Mouse (Mus musculus): ENCODE data around the gene Ptpn21.

The Ptpn21 gene

DNA sequence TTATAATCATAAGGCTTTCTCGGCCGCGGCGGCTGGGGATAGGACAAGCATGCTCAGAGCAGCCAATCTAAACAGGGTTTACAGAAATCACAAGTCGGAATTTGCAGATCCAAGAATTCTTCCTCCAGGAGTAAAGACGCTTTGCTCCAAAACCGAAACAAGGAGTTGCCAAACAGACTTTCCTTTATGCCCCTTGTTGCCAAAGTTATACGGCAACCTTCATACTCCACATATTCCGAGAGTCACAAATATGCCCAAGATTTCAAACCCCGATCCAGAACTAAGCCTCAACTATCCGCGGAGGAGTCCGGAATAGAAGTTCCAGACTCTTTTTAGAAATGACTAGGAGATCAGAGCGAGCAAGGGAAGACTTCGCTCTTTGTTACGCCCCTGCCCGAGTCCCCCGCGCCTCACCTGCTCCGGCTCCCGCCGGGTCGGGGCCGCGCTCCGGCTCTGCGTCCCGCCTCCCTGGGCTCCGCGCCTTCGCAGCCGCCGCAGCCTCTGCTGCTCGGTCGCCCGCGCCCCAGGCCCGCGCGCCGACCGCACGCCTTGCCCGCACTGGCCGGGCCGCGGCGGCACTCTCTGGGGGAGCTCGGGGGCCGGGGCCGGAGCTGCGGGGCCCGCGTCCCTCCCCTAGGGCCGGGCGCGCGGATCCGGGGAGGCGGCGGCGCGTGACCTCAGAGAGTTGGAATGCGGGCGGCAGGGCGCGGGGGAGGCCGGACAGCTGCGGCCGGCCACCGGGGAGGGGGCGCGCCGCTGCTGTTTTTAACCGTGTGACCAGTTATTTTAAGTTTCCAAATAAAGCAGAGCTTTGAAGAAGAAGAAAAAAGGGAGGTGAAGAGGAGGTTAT is at the start of gene Ptpn21:
Ptpn21 (minus strand) TSS at position 455 of the 850 bp plus-strand sequence.
- peak; percentile 63 to 72 for DNase-seq (ENCODE audit: low spot score in 2 of 2)

DNA sequence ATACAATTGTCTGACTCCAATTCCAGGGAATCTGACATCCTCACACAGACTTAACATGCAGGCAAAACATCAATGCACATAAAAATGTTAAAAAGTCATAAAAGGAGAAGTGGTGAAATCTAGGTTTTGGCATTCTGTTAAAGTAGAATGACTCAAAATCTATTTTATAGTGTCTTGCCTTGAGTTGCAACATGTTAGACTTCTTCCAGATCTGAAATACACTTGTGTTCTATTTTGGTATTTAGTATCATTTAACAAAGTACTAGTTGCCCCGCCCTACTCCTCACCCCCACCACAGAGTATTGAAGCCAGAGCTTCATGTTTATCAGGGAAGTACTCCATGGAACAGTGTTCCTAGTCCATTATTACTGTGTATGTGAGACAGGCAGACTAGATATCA is 47.0 kb upstream of the Ptpn21 start:
- no peak for DNase-seq (ENCODE audit: low spot score in 2 of 2)

DNA sequence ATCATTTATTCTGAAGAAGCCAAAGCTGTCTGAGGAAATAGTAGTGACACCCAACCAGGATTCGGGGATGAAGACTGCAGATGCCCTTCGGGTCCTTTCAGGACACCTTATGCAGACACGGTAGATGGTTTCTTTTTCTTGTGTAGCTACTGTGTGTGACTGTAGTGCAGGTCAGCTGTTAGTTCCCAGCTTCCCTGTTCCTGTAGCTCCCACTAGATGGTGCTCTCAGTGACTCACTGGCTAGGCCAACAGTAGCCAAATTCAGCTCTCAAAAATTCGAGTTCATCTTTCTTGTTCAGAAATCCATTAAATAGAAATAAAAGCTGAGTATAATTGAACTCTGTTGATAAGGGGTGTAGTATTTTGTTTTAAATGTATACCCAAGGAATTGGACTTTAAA is 41.9 kb upstream of the Ptpn21 start:
- DNase-seq (ENCODE audit: low spot score in 2 of 2): no peak

DNA sequence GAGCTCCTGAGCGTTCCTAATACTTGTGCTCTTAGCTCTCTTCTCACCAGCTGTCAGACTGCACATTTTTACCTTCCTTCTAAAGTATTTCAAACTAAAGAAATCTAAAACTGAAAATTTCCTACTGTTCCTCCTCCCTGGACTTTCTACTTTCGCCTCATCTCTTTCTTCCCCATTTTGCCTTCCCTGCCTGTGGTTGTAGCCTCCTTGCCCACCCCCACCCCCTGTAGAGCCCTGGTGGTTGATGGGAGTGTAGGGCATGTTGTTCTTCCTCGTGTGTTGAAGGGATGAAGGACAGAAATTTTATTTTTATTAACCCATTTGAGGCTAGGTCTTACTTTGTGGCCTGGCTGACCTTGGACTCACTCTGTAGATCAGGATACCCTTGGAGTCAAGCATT is 40.3 kb upstream of the Ptpn21 start:
- no peak for DNase-seq (ENCODE audit: low spot score in 2 of 2)

DNA sequence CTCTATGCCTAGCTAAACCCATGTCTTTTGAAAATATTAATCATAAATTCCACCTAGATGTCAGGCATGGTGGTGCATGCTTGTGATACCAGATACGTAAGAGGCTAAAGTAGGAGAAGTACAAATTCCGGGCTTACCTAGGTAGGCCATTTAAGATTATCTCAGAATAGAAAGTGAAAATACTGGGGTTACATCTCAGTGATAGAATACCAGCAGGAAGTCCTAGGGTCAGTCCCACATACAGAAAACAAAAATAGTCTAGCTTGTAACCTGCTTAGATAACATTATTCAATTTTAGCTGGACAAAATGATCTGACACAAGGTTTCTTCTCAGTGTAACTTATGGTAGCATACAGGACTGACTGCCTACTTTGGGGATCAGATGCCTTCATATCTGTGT is 29.0 kb upstream of the Ptpn21 start:
- no peak for DNase-seq (ENCODE audit: low spot score in 2 of 2)

DNA sequence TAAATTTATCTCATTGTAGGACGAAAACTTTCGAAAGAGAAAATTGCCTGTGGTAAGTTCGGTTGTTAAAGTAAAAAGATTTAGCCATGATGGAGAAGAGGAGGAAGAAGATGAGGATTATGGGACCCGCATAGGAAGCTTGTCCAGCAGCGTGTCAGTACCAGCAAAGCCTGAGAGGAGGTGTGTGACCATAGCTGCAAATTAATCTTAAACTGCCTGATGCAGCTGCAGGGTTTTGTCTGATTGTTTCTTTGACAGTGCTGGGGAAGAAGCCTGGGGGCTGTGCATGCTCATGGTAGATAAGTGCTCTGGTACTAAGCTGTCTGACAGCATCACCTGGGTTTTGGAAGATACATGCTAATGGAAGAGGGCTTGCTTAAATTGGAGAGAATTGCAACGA is 22.5 kb upstream of the Ptpn21 start:
- no peak for DNase-seq (ENCODE audit: low spot score in 2 of 2)

DNA sequence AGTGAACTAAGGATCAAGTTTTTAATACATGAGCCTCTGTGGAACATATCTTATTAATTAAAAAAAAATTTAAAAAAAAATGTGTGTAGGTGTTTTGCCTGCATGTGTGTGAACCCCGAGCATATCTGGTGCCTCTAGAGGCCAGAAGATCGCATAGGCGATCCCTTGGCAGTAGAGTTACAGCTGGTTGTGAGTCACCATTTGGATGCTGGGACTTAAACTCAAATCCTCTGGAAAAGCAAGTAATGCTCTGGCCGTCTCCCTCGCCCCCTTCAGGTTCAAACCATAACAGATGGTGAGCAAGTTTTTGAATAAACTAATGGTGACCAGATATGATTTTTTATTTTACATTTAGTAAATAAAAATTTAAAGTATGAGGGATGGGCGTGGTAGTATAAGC is 20.4 kb upstream of the Ptpn21 start:
- no peak for DNase-seq (ENCODE audit: low spot score in 2 of 2)

DNA sequence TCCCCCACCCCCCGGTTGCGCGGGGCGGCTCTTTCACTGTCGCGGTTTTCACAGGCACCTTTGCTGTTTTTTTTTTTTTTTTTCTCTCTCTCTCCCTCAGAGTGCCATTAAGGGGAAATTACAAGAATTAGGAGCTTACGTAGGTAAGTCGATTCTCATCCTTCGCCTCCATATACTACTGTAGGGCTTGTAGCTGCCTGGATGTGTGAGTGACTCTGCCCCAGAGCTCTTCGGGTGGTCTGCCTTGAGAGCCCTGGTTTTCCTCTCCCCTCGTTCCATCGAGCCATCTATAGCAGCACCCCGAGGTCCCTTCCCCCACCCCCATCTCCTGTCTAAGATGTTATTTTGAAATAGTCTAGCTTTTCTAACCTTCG is 10.2 kb upstream of the Ptpn21 start:
- no peak for DNase-seq (ENCODE audit: low spot score in 2 of 2)

DNA sequence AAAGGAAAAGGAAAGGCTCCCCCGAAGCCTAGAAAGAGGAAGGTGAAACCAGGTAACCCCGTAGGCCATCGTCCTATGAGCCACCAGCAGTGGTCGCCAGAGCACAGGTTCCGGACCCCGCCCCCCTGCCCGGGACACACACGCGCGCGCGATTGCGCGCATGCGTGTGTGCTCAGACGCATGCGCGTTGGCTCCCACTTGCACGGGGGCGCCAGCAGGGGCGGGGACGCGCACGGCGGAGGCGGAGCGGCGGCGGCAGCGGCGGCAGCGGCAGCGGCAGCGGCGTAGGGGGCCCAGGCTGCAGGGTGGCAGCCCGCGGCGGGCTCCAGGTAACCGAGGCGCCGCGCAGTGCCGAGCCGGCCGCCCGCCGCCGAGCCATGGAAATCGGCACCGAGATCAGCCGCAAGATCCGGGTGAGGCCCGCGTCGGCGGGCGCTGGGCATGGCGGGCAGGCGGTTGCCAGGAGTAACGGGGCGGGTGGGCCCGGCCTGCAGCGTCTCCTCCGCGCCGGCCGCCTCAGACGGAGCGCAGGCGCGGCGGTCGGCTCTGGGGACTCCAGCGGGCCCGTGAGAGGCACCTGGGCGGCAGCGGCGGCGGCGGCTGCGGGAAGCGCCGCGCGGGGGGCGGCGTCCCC is 9.7 kb upstream of the Ptpn21 start, which contains the start of gene Zc3h14:
Zc3h14 (plus strand) TSS at position 219 of the 634 bp plus-strand sequence.
- DNase-seq (ENCODE audit: low spot score in 2 of 2): peak; percentile 90

DNA sequence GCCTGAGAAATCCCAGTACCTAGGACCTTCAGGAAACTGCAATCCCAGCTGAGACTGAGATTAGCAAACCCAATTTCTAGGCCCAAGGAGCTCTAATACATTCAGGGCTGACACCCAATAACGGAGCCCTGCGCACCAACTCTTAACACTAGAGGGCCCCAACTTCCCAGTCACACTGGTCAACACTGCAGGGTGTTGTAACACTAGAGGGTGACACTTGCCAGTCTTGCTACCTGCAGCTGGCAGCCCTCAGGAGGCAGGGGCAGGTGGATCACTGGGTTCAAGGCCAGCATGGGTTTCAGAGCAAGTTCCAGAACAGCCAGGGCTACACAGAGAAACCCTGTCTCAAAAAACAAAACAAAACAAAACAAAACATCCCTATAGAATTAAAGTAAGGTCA is 8.9 kb upstream of the Ptpn21 start:
- DNase-seq (ENCODE audit: low spot score in 2 of 2): peak; percentile 39 to 47

DNA sequence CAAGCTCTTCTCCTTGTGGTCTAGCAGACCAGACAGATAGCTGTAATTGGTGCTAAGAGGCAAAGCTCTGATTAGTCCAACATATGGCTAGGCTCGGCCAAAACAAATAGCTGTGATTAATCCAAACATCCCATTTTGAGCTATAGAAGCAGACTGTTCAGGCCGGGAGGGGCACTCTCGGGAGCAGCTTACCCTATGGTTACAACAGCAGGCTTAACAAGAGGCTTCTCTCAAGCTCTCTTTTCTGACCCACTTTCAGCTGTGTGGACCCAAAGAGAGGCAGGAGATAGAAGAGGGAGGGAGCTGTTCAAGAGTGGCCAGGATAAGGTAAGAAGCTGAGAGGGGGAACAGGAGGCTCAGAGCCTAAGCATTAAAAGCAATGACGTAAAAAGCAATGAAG is 8.4 kb upstream of the Ptpn21 start:
- no peak for DNase-seq (ENCODE audit: low spot score in 2 of 2)

DNA sequence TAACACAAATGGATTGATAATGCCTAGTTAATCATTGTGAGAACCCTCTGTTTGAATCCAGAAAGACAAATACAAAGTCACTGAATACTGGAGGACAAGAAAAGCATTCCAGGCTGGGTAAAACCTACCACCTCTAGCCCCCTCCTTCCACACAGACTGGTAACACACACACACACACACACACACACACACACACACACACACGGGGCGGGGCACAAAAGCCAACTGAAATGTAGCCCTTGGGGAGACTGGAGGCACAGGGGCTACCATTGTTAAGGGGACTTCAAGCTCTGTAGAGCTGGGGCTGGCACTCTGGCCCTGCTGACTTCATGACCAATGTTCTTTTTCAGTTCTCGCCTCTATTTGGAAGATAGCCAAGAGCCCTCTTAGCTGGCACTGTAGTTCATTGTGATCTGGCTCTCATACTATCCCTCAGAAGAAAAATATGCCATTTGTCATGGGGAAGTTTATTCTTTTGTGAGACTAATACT is 3.9 kb upstream of the Ptpn21 start:
- DNase-seq (ENCODE audit: low spot score in 2 of 2): peak in 1 of 2 experiments; percentile 27

DNA sequence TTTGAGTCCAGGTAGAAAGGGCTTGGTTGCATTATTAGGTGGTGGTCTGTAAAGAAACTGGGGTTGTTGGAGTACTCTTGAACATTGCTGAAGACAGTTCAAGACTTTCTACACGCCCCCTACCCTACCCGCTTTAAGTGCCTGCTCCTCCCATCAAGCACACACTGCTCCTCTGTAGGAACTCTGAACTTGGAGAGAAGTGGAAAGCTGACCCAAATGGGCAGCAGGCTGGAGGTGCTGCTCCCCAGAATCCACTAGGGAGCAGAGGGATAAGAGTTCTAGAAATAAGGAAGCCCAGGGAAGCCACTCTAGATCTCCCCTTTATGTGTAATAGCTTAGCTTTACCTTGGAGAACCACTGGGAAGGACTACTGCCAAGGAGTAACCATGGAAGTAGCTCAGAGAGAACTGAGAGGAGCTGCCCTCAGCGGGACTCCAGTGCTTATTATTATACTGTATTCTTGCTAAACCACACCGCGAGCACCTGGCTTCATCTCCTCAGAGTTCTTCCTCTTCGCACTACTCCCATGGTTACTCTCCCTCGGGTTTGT is 671 bp upstream of the Ptpn21 start:
- DNase-seq (ENCODE audit: low spot score in 2 of 2): peak; percentile 15 to 28

DNA sequence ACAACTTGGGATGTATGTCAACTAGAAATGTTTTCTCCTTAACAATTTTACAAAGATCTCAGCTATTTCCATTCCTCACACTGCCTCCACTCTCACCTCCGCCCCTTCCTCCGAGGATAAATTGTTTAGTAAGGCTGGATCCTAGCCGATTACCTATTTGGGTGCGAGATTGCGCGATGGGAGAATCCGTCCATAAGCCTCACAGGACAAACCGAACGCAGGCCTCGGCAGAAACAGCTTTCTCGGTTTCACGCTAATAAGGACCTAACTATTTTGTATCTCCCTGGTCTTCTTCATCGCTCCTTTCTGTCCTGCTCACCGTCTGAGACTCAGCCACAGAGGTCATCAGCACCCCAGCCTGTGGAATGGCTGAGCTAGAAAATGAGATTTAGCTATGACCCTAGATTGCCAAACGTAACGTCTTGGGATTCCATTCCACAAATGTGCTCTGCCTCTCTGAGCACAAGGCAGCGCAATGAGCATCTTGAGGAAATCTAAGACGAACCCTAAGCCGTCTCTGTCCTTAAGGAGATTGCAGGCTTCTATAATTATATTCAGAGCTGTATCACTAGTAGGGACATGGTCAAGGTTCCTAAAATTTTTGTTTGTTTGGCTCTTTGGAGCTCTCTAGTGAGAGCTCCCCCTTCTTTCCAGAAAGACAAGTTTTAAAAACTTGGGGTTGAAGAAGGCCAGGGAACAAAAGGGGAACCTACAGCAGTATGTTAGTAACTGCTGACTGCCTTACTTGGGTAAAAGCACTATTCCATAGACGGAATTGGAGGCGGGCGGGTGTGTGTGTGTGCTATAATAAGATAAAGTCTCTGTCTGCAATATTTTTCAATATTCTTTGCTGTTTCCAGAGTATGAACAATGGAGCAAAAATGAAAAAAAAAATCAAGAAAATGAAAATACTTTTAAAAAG is 2.1 kb downstream of the Ptpn21 start:
- DNase-seq (ENCODE audit: low spot score in 2 of 2): no peak

DNA sequence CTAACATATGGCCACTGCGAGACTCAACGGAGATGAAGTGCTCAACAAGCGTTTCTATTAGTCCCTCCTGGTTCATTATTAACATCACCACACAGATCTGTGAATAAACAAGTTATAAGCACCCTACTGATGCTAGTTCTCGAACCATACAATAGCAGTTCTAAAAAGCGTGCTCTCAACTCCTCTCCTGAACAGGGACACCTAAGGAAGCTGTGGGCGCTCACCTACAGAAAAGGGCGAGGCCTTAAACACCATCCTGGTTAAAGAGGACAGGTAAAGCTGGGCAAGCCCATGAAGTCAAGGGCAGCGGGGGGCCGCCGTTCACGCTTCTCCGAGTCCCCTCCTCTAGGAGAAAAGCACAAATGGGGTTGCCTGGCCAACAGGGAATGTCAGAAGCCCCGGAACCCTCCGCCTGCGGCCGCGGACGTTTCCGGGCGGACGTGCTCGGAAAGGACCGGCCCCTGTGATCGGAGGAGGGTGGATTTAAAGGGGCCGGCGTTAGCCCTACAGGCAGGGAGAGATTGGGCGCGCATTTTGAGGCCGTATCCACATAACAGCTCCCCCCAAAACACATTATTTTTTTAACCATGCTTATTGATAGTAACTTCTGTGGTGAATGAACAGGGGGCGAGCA is 2.8 kb downstream of the Ptpn21 start:
- DNase-seq (ENCODE audit: low spot score in 2 of 2): peak; percentile 78 to 79

DNA sequence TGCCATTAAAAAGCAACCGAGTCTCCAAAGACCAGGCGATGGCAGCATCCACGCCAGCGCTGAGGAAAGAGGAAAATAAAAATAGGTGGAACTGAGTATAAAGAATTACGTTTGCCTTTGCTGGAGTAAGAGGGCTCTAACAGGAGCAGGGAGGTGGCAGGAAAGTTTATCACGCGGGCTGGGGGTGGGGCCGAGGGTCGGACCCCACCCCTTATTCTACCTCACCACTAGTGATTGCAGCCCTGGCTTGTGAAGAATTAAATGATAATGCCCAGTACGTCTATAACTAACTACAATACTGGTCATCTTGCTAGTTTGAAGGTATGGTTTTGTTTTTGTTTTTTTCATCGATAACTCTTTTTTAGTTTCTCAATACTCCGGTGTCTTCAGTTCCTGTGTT is 3.4 kb downstream of the Ptpn21 start:
- DNase-seq (ENCODE audit: low spot score in 2 of 2): no peak

DNA sequence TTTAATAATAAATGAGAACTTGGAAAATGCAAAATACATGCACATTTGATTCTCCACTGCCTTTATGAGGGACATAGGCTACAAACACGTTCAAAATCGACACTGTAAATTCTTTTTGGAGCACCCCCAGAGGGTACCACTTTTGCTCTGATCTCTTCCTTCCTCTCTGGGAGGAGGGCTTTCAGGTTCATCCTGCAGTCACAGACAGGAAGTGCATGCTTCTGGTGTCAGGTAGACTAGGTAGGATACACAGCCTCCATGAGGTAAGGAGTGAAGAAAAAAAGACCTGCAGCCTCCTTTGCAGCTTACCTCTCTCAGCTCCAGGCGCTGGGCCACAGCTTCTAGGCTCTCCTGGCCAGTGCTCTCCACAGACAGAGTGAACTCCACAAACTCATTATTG is 4.0 kb downstream of the Ptpn21 start:
- DNase-seq (ENCODE audit: low spot score in 2 of 2): no peak

DNA sequence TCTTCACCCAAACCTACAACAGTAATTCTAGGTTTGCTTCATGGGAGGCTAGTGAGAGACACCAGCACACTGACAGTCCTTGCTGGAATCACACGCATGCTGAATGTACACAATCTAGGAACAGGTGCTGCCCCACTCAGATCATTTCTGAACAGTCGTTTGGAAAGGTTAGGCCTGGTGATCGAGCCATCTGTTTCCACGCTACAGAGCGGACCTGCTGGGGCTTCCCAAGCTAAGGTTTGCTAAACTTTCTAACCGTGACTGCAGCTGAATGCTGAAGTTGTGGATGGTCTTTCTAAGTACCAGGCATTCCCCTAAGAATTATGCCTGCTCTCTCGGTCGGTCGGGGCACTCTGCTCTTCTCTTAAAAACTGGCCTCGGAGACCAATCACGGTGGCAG is 6.5 kb downstream of the Ptpn21 start:
- DNase-seq (ENCODE audit: low spot score in 2 of 2): no peak

DNA sequence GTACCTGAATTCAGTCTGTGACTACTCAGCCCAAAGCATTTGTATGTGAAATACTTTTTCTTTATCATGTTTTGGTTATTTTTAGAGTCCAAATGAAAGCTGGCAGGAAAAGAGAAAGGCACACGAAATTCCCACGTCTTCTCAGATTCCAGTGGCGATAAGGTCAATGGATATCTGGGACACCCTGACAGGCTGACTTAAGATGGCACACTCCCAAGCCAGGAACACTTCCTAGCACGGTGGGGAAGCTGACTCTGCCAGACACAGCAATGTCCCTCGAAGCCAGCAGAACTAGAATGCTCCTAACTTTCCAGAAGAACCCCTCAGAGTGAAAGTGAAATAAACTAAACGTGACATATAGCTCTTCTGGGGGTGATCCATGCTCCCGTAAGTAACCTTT is 10.0 kb downstream of the Ptpn21 start:
- no peak for DNase-seq (ENCODE audit: low spot score in 2 of 2)

DNA sequence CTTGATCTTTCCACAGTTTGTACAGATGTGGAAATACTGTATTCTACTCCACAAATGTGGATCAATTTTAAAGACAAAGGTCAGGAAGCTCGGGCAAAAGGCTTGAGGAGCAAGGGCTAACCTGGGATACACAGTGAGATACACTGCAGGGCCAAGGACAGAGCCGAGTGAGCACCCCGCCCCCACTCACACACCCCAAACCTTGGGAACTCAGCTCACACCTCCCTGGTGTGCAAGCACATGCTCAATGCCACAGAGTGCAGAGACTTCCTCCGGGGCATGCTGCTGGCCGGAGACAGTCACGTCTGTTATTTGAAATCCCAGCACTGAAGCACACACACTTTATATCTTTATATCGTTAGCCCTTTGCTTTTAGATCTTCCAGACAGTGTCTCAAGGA is 11.1 kb downstream of the Ptpn21 start:
- no peak for DNase-seq (ENCODE audit: low spot score in 2 of 2)

DNA sequence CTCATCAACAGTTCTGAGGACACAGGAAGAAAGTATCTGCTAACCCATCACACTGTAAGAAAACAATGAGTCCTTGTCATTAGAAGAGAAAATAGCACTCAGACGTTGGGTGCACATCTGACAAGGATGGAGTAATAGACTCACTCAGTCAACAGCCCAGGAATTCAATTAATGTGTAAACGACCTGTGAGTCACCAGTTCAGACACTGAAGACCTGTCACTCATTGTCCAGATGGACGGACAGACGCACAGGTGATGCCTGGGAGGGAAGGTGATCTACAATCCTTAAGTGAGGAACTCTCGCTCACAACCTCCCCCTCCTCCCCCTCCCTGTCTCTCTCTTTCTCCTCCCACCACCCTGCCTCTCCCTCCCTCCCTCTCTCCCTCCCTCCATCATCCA is 12.2 kb downstream of the Ptpn21 start:
- DNase-seq (ENCODE audit: low spot score in 2 of 2): no peak
